In genomic region chrX:109190969-109191368, GRCm38 (mm10) we compare ENCODE assay signal across 8 mouse cellular contexts. TPM values are rescaled to one million over a fixed set of nuclear protein-coding genes. Genes with fewer than 3 reads are reported as not detected.
DNase-seq lines count a peak whose midpoint lies in the region; TF ChIP-seq lines count a peak whose summit lies in the region.
"Had no signal": no experiment of that assay in that cellular context is flagged by ENCODE, and none has a peak within 500 bp of the region (broad histone marks: within the 10 kb centered on the region; RNA-seq: fewer than 3 reads in every experiment).

No protein-coding gene starts in this region.

- H3K27ac ChIP-seq in bone marrow macrophage, adult 2 months (ENCODE audit: insufficient read depth, low read depth, low read length): peak overlapping the region; percentile 89
- peak overlapping the region; percentile 89 for H3K27ac ChIP-seq in kidney, adult 2 months (ENCODE audit: insufficient read depth, low read depth, low read length)

- DNase-seq in NIH3T3 (ENCODE audit: low read depth): peak; percentile 4
- DNase-seq in kidney, adult 2 months: peak; percentile 68
- peak; percentile 45 for DNase-seq in lung, postnatal 10 days
- no peak for DNase-seq in urinary bladder, postnatal 14 days (ENCODE audit: low spot score)
- DNase-seq in urinary bladder, postnatal 4 days (ENCODE audit: low spot score in 2 of 2): no peak
- DNase-seq in thymus, postnatal 4 days: no peak

- no peak for TF ChIP-seq CTCF in bone marrow macrophage, adult 2 months (IDR thresholded peaks at IDR 0.05; ENCODE audit: low read depth, low read length)
- no peak for TF ChIP-seq CTCF in kidney, adult 2 months (conservative IDR thresholded peaks at IDR 0.05; ENCODE audit: insufficient read depth, insufficient read length, low read depth, low read length)

- TF ChIP-seq POLR2A in bone marrow macrophage, adult 2 months (IDR thresholded peaks at IDR 0.05; ENCODE audit: borderline replicate concordance, low read depth, low read length): no peak
- no peak for TF ChIP-seq POLR2A in kidney, adult 2 months (IDR thresholded peaks at IDR 0.05; ENCODE audit: low read depth, low read length)

- WGBS in kidney, adult 2 months: 37% methylated on average over 4 of the region's 4 CpGs

- H3K4me3 ChIP-seq in bone marrow macrophage, adult 2 months (ENCODE audit: insufficient read depth, low read length): no peak overlapping the region
- H3K4me3 ChIP-seq in kidney, adult 2 months (ENCODE audit: insufficient read depth, low read depth, low read length): no peak overlapping the region

- H3K27me3 ChIP-seq in kidney, adult 2 months (replicated peaks; ENCODE audit: control insufficient read depth, insufficient read depth, low read length): no peaks in the 10 kb centered on the region

- H3K4me1 ChIP-seq in bone marrow macrophage, adult 2 months (ENCODE audit: control insufficient read depth, insufficient read depth, low read length): peaks cover 8% of the 10 kb centered on the region
- no peaks in the 10 kb centered on the region for H3K4me1 ChIP-seq in kidney, adult 2 months (ENCODE audit: control insufficient read depth, insufficient read depth, low read length)

- no peaks in the 10 kb centered on the region for H3K36me3 ChIP-seq in kidney, adult 2 months (ENCODE audit: control insufficient read depth, insufficient read depth, low read length)

RNA-seq across cellular contexts. Expression of gene Gm6377, which starts 5.6 kb away (rescaled TPM):
- polyA plus RNA-seq in bone marrow macrophage, adult 2 months (2012; ENCODE audit: insufficient read depth, insufficient read length, missing spikeins): 2.9 and 4.2 TPM in 2 replicates
- 0.05 and 0.07 TPM in 2 replicates for polyA plus RNA-seq in kidney, adult 2 months (2012; rRNA removed)
- polyA plus RNA-seq: hindbrain, embryonic 11.5 days had no signal

Comparison
In these comparisons a context has a peak if more than half of its experiments do, and no peak if none do; other contexts are left out.
1. DNase-seq: peak in NIH3T3 (single experiment), kidney, adult 2 months (single experiment) and lung, postnatal 10 days (single experiment); none in urinary bladder, postnatal 14 days (single experiment), urinary bladder, postnatal 4 days (0 of 2) and thymus, postnatal 4 days (single experiment).